Mouse (Mus musculus) testis, adult 2 months (tissue): ENCODE results near the gene Ankrd35. TPM values are rescaled to one million over a fixed set of nuclear protein-coding genes. Genes with fewer than 3 reads are reported as not detected.
A peak's percentile ranks its signal among the peaks of the same experiment; 100 is the strongest.

Experiments
- H3K27ac ChIP-seq: fragments of 200-500 bp; 2 replicates; pipeline ENCODE4 v1.5.1; 2012; ENCODE audit warnings: low read depth, low read length; ENCODE audit not compliant: control insufficient read depth, insufficient read depth
- H3K27me3 ChIP-seq: fragments of 200-500 bp; 2 replicates; pipeline ENCODE4 v1.6.1; 2012; ENCODE audit warnings: mild to moderate bottlenecking, low read length, moderate library complexity; ENCODE audit not compliant: control insufficient read depth, insufficient read depth
- H3K36me3 ChIP-seq: fragments of 200-500 bp; 2 replicates; pipeline ENCODE4 v1.6.1; 2012; ENCODE audit warnings: mild to moderate bottlenecking, low read length; ENCODE audit not compliant: control insufficient read depth, insufficient read depth
- H3K4me1 ChIP-seq: fragments of 200-500 bp; 2 replicates; pipeline ENCODE4 v1.6.1; 2012; ENCODE audit warnings: low read length; ENCODE audit not compliant: control insufficient read depth, insufficient read depth
- H3K4me3 ChIP-seq: fragments of 200-500 bp; 2 replicates; pipeline ENCODE4 v1.5.1; 2012; ENCODE audit warnings: low read depth, mild to moderate bottlenecking, low read length, moderate library complexity, mixed read lengths; ENCODE audit not compliant: control insufficient read depth
- CTCF ChIP-seq: fragments of 200-500 bp; IDR thresholded peaks from 2 replicates; pipeline ENCODE4 v1.5.1; 2012; ENCODE audit warnings: low read depth, mild to moderate bottlenecking, inconsistent platforms, low read length, moderate library complexity; ENCODE audit not compliant: control insufficient read depth, insufficient read depth, insufficient replicate concordance
- POLR2A ChIP-seq: fragments of 200-500 bp; IDR thresholded peaks from 2 replicates; pipeline ENCODE4 v1.6.1; 2012; ENCODE audit warnings: low read depth, mild to moderate bottlenecking, inconsistent platforms, low read length, moderate library complexity; ENCODE audit not compliant: control insufficient read depth
- polyA plus RNA-seq: library from polyadenylated mRNA; depleted of rRNA; stranded (reverse); fragments of >200 nt; gene quantifications from 2 replicates; pipeline ENCODE4 v1.2.3, GENCODE M21; 2012; rRNA removed

Gene Ankrd35
- 0.48 and 0.52 TPM in 2 replicates for polyA plus RNA-seq

DNA sequence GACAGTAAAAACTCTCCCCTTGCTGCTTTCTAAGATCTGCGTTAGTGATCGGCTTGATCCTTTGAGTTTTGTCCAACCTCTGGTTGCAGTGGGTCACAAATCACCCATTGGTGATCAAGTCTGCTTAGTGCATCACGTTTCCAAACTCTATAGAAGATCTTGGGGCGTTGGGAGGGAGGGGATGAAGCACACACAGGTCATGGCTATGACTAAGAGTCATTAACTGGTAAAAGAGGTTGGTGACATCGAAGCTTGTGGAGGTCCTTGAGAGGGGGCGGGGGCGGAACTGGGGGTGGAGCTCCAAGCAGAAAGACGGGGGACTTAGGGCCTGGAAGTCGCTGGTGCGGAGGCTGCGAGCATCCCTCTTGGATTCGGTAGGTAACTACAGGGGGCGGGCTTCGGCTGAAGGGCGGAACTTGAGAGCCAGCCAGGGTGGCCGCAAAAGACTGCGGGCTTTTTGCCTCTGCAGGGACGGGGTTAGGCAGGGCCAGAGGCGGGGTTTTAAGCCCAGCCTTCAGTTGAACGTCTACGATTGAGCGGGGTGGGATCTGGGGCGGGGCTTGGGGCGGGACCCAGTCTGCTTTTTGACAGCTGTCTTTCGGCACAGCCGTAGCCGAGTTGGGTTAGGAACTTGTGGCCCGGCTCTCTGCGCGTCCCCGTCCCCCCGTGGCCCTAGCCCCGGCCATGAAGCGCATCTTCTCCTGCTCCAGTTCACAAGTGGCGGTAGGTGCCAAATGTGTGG lies at the start of gene Ankrd35:
Ankrd35 (plus strand) TSS at position 405 of the 742 bp plus-strand sequence.
- H3K36me3 ChIP-seq: no peaks in the 10 kb centered on the region
- H3K27ac ChIP-seq: no peak within 1 kb of the TSS
- H3K4me1 ChIP-seq: peaks cover 9% of the 10 kb centered on the region
- no peaks in the 10 kb centered on the region for H3K27me3 ChIP-seq
- TF ChIP-seq POLR2A (no peak), CTCF (no peak)
- H3K4me3 ChIP-seq: peak within 1 kb of the TSS; percentile 61

DNA sequence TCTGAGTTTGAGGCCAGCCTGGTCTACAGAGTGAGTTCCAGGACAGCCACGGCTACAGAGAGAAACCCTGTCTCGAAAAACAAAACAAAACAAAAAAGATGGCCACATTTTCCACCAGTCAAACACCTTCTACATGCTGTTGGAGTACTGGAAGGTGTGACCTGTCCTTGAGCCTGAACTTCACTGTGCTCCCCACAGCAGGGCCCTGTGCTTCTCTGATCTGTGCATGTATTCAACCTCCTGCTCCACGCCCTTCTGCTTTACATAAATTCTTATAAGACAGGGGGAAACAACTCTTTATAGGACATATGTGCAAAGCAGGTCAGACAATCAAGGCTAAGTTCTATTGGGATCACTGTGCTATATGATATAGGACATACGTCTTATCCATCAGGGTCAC lies 46.7 kb upstream of the Ankrd35 start:
- Histone ChIP-seq H3K27me3 (no peaks in the 10 kb centered on the region), H3K36me3 (no peaks in the 10 kb centered on the region; the same call in 1 of the 2 replicates)

GRCm38 (mm10) chr3:96629729-96630600 lies 40.0 kb upstream of the Ankrd35 start, which contains the start of gene Rbm8a:
TSS of gene Rbm8a (plus strand) at chr3:96629933.
- H3K36me3 ChIP-seq: no peaks in the 10 kb centered on the region; the same call in 1 of the 2 replicates
- H3K4me1 ChIP-seq: peaks cover 5% of the 10 kb centered on the region; the same call in 1 of the 2 replicates
- no peaks in the 10 kb centered on the region for H3K27me3 ChIP-seq
- H3K27ac ChIP-seq: peak within 1 kb of the TSS; percentile 95
- peak within 1 kb of the TSS; percentile 99 for H3K4me3 ChIP-seq
- no peak for TF ChIP-seq CTCF
- TF ChIP-seq POLR2A: peak; percentile 86

More for the DNA sequence above, 46.7 kb upstream of the Ankrd35 start:
- no peaks in the 10 kb centered on the region for H3K4me1 ChIP-seq
- no peak overlapping the region for H3K27ac ChIP-seq
- TF ChIP-seq CTCF: no peak
- no peak for TF ChIP-seq POLR2A
- no peak overlapping the region for H3K4me3 ChIP-seq

- H3K27me3 ChIP-seq: no peaks in the 10 kb centered on the region
- H3K36me3 ChIP-seq: no peaks in the 10 kb centered on the region; the same call in 1 of the 2 replicates
- TF ChIP-seq POLR2A (no peak), CTCF (no peak)
- H3K4me3 ChIP-seq: no peak overlapping the region
- peaks cover 10% of the 10 kb centered on the region for H3K4me1 ChIP-seq
- no peak overlapping the region for H3K27ac ChIP-seq
Measured at GRCm38 (mm10) chr3:96632058-96632457, 37.9 kb upstream of the Ankrd35 start.

GRCm38 (mm10) chr3:96634015-96634414 lies 35.9 kb upstream of the Ankrd35 start:
- Histone ChIP-seq H3K36me3 (no peaks in the 10 kb centered on the region; the same call in 1 of the 2 replicates), H3K27me3 (no peaks in the 10 kb centered on the region), H3K4me3 (no peak overlapping the region), H3K4me1 (peaks cover 8% of the 10 kb centered on the region), H3K27ac (no peak overlapping the region)
- TF ChIP-seq POLR2A (no peak), CTCF (no peak)

- TF ChIP-seq POLR2A: peak; percentile 50
- no peak for TF ChIP-seq CTCF
- peak within 1 kb of the TSS; percentile 93 for H3K4me3 ChIP-seq
- H3K27me3 ChIP-seq: no peaks in the 10 kb centered on the region
- no peaks in the 10 kb centered on the region; the same call in 1 of the 2 replicates for H3K36me3 ChIP-seq
- H3K4me1 ChIP-seq: peaks cover 6% of the 10 kb centered on the region
- H3K27ac ChIP-seq: peak within 1 kb of the TSS; percentile 73
Measured at GRCm38 (mm10) chr3:96634928-96635879, 34.7 kb upstream of the Ankrd35 start, which contains the start of the genes Pex11b and Gm42957. TSS of gene Pex11b (plus strand) at chr3:96635376. TSS of gene Gm42957 (plus strand) at chr3:96635474.
